Comparison of ENCODE assay signal across 13 mouse cellular contexts in the genomic region with DNA sequence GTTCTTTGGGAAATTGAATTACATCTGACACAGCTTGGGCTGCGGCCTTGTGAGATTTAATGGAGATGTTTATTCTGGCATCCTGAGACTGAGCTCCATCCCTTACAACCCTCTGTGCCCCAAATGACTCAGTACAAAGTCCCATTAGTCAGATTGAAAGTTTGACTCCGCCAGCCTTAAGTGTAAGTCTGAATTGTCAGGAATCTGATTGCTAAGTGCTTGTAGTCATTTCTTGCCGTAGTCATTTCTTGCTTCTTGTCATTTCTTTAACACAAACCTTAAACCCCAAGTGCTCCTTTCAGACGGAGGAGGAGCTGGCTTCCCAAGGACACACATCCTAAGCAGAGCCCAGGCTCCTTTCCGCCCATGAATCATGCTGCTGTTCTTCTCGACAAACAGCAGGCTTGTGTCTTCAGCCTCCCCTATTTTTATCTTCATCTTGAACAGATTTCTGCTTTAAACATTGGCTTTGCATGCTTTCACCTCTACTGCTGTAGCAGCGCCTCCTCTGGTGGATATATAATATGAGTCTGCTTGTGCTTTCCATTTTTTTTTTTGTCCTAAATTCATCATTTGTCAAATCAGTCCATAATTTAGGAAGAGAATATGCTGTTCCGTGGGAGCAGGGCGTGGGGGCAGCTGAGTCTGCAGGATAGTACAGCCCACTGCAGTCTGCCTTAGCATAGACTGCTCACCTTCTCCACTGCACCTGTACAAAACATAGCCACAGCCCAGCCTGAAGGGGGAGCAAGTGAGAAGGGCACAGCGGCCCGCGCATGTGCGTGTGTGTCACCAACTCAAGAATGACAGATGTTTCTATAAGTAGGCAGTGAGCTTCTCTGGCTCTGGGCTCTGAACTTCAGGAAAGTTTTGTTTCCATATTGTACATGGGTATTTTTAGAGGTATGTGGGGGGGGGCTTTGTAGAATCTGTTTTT.
DNase-seq lines count a peak whose midpoint lies in the region; ATAC-seq and TF ChIP-seq lines count a peak whose summit lies in the region.
"Had no signal": no experiment of that assay in that cellular context is flagged by ENCODE, and none has a peak within 500 bp of the region (broad histone marks: within the 10 kb centered on the region; RNA-seq: fewer than 3 reads in every experiment).

No protein-coding gene starts in this region.

- no peak overlapping the region for H3K27ac ChIP-seq in lung, postnatal 0 days (ENCODE audit: low read length)
- H3K27ac ChIP-seq in thymus, adult 2 months (ENCODE audit: control insufficient read depth, insufficient read depth, low read length): no peak overlapping the region
- H3K27ac ChIP-seq: forebrain, embryonic 10.5 days; heart, embryonic 10.5 days; limb, embryonic 10.5 days had no signal

- H3K9ac ChIP-seq in lung, postnatal 0 days (replicated peaks; ENCODE audit: low read depth): no peak overlapping the region

- no peak for TF ChIP-seq CTCF in lung, postnatal 0 days (IDR thresholded peaks at IDR 0.05)
- TF ChIP-seq CTCF in thymus, adult 2 months (IDR thresholded peaks at IDR 0.05; ENCODE audit: borderline replicate concordance, control insufficient read depth, extremely low read depth, insufficient read depth, low read length, poor library complexity): no peak

- TF ChIP-seq EP300 in lung, postnatal 0 days (IDR thresholded peaks at IDR 0.05): no peak

- no peaks in the 10 kb centered on the region for H3K27me3 ChIP-seq in lung, postnatal 0 days (replicated peaks; ENCODE audit: insufficient read depth, low read length)
- no peaks in the 10 kb centered on the region for H3K27me3 ChIP-seq in thymus, adult 2 months (ENCODE audit: control insufficient read depth, insufficient read depth, low read length)

- DNase-seq in adrenal gland, adult (ENCODE audit: inconsistent age in 2 of 2, low spot score in 1 of 2): peak; percentile 30 to 67
- no peak for DNase-seq in adrenal gland, postnatal 4 days (ENCODE audit: low spot score in 2 of 2)
- DNase-seq in lung, postnatal 0 days (ENCODE audit: low spot score): peak; percentile 18
- DNase-seq in lung, postnatal 36 days: no peak
- DNase-seq in adipocyte (ENCODE audit: low spot score): peak; percentile 62
- DNase-seq in left cerebral cortex, postnatal 36 days (ENCODE audit: low spot score in 2 of 2): peak; percentile 33 to 46
- DNase-seq in spleen, postnatal 10 days (ENCODE audit: low spot score in 2 of 2): no peak
- no peak for DNase-seq in thymus, adult 2 months
- DNase-seq: B cell, adult 2 months had no signal

- intact Hi-C loops in left cerebral cortex, postnatal 36 days (cut with DNase I): no loop called here

- H3K9me3 ChIP-seq in lung, postnatal 0 days (ENCODE audit: low read length): no peaks in the 10 kb centered on the region
- H3K9me3 ChIP-seq: heart, embryonic 10.5 days; limb, embryonic 10.5 days had no signal

- ATAC-seq in lung, postnatal 0 days: no peak
- ATAC-seq: inflammation-experienced regulatory T-cells, adult 6 months had no signal

- TF ChIP-seq POLR2A in thymus, adult 2 months (IDR thresholded peaks at IDR 0.05; ENCODE audit: control insufficient read depth, extremely low read depth, insufficient read depth, low read length, poor library complexity): no peak

- H3K4me2 ChIP-seq in lung, postnatal 0 days (replicated peaks; ENCODE audit: low read depth, low read length): no peak overlapping the region

- no peak overlapping the region for H3K4me3 ChIP-seq in lung, postnatal 0 days (ENCODE audit: low read depth, low read length)
- H3K4me3 ChIP-seq in thymus, adult 2 months (ENCODE audit: control insufficient read depth, insufficient read depth, low read length): no peak overlapping the region
- H3K4me3 ChIP-seq: forebrain, embryonic 10.5 days; heart, embryonic 10.5 days; limb, embryonic 10.5 days had no signal

- no peaks in the 10 kb centered on the region for H3K4me1 ChIP-seq in lung, postnatal 0 days (ENCODE audit: insufficient read depth, low read depth, low read length)
- H3K4me1 ChIP-seq in thymus, adult 2 months (replicated peaks; ENCODE audit: control insufficient read depth, insufficient read depth, low read length): no peaks in the 10 kb centered on the region
- H3K4me1 ChIP-seq: forebrain, embryonic 10.5 days; heart, embryonic 10.5 days; limb, embryonic 10.5 days had no signal

- 82% methylated on average over 13 of the region's 13 CpGs for WGBS in lung, postnatal 0 days
- 96% methylated on average over 13 of the region's 13 CpGs for WGBS in thymus, adult 2 months

- no peaks in the 10 kb centered on the region for H3K36me3 ChIP-seq in lung, postnatal 0 days (ENCODE audit: insufficient read depth, low read length)
- H3K36me3 ChIP-seq in thymus, adult 2 months (ENCODE audit: control insufficient read depth, insufficient read depth, low read length): no peaks in the 10 kb centered on the region

Comparison
In these comparisons a context has a peak if more than half of its experiments do, and no peak if none do; other contexts are left out.
1. DNase-seq: peak in adrenal gland, adult (2 of 2), lung, postnatal 0 days (single experiment), adipocyte (single experiment) and left cerebral cortex, postnatal 36 days (2 of 2); none in adrenal gland, postnatal 4 days (0 of 2), lung, postnatal 36 days (single experiment), spleen, postnatal 10 days (0 of 2) and thymus, adult 2 months (single experiment).